Mouse (Mus musculus) heart, postnatal 14 days (tissue): Measurements from ENCODE around the gene Bckdha. TPM values are rescaled to one million over a fixed set of nuclear protein-coding genes. Genes with fewer than 3 reads are reported as not detected.
A peak's percentile ranks its signal among the peaks of the same experiment; 100 is the strongest.

ENCODE experiments used
- DNase-seq, 2 experiments: peaks; one replicate each; pipeline ENCODE4 v3.0.0; 2021 to 2022
- intact Hi-C: fragments of 180-260 bp; cut with DNase I; formaldehyde crosslinking; loops from one replicate; pipeline ENCODE4 v1.15.1; 2025
- total RNA-seq, 2 experiments: library from RNA; stranded (reverse); gene quantifications; 2 replicates each; pipeline ENCODE4 v1.2.3; 2021

Gene Bckdha
- total RNA-seq, 2 experiments from 2014 or later, result 132 to 146 TPM

DNA sequence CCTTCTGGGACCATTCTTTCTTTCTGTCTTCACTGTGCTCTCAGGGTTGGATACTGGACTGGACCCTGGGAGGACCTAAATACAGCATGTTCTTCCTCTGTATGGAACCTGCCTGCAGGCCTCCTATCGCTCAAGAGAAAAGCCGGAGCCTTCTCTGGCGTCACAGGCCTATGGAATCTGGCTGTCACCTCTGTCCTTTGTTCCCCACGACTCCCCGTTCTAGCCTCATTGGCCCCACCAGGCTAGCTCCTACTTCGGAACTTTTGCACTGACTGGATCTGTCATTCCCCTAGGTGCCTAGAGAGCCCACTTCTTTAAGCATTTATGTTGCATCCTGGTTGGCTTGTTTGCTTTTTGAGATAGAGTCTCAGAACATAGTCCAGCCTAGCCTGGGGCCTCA, 25.9 kb upstream of the Bckdha start:
- intact Hi-C loops, result no loop called here
- no peak for DNase-seq

DNA sequence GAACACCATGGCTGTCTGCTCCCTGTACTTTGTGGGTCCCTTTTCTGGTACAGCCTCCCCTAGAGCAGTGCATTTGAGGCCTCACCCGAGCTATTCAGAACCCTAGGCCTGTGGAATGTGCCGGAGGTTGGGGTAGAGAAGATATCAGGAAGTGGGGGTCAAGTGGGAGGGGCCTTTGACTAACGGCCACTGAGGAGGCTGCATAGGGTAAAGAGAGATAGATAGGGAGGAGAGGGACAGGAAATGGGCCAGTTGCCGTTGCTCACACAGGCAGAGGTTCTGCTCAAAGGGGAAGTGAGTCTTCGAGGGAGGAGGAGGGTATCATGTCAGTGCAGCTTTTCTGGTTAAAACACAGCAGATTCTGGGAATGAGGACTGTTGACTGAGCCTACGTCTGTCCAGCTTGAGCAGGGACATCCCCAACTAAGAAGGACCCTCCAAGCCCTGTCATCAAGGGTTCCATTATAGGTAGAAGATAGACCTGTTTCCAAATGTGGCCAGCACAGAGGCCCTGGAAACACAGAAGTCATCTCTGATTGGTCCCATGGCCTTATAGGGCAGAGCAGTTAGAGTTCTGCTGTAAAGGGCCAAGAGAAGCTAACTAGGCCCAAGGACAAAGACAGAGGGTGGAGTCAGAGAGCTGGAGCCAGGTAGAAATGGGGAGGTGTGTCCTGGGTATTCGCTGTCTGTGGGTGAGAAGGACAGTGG, 24.8 kb upstream of the Bckdha start:
- DNase-seq, result peak in 1 of 2 experiments; percentile 16
- intact Hi-C loops, result no loop called here

DNA sequence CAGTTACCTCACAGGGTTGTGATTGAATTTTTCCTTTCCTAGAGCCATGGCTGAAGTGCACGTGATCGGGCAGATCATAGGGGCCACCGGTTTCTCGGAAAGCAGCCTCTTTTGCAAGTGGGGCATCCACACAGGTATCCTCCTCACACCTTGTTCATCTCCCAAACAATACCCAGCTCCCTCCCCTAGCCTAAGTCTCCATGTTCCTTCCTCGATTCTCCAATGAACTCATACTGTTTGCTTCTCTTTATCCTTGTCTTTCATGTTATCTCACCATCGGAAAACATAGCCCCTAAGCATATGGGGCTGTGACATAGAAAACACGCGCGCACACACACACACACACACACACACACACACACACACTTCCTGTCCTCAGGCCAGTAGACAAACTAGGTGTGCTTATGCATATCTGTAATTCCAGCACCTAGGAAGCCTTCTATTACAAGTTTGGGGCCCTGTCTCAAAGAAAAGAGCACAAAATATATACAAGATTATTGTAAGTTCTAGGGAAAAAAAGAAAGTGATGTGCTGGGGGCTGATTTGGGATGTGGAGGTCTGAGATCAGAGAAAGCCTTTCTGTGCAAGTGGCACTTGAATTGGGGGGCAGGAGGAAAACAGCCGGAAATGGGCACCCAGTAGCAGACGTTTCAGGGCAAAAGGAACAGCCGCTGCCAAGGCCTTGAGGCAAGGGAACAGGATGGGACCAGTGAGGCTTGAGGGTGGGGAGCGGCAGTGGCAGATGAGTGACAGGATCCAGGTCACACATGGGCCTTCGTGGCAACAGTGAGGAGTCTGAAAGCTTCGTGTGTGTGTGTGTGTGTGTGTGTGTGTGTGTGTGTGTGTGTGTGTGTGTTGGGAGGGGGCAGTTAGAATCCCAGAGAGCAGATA, 22.8 kb upstream of the Bckdha start:
- intact Hi-C loops, result no loop called here
- no peak for DNase-seq

DNA sequence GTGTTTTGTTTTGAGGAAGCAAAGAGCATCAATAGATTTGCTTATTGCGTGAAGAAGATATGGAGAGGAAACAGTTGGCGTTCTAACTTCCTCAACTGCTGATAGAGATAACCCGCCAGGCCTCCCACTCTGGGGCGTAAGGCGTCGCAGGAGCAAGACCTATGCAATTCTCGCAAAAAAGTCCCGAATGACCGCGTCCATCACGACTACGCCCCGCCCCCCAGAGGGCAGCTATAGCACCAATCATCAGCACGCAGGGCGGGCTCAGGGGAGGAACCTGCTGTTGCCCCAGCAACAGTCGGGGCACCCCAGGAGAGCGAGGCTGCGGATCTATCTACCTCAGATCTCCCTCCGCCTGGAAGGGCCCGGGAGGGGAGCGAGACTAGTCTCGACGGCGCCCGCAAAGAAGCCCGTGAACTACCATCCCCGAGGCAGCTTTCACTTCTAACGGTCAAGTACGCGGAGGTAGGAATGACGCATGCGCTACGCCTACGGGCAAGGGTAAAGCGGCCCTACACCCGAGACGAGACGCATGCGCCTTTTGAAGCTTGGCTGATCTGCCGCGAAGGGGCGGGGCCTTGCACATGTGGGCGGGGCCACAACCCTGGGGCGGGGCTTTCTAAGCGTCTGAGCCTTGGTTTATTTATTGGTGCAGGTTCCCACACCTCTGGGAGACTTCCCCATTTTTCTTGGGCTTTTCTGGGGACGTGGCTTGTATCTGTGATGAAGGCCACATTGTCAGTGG, 21.9 kb upstream of the Bckdha start, which contains the start of gene B9d2:
TSS of gene B9d2 (plus strand) at position 267 of the 745 bp plus-strand sequence.
- intact Hi-C loops, result no loop called here
- peak; percentile 96 to 97 for DNase-seq

DNA sequence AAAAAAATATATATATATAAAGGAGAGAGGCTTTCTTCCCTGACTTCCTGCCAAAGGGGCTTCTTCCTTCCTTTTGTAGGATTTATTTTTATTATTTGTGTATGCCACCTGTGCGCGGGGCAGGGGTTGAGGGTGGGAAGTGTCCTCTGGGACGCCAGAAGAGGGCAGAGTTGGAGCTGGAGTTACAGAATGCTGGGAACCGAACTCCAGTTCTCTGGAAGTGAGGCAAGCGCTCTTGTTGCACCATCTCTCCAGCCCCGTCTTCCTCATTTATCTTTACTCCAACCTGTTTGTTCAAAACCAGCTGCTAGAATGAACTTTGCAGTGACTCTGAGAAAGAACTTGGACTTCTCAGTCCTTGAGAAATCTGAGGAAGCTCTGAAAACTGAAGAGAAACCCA, 21.2 kb upstream of the Bckdha start:
- peak in 1 of 2 experiments; percentile 19 for DNase-seq
- intact Hi-C loops, result no loop called here

DNA sequence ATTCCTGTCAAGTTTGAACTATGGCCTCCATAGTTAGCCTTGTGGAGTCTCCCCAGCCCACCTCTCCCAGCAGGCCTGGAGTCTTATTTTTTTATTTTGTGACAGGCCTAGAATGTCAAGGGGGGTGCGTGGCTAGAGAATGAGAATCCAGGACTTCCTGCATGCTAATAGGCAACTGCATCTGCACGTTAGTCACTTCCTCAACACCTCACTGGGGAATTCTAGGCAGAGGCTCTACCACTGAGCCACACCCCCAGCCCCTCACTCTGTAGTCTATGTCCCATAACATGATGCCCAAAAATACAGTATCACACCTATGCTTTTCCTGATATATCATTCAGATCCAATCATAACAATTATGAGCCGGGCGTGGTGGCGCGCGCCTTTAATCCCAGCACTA, 18.2 kb upstream of the Bckdha start:
- intact Hi-C loops, result no loop called here
- DNase-seq, result no peak

DNA sequence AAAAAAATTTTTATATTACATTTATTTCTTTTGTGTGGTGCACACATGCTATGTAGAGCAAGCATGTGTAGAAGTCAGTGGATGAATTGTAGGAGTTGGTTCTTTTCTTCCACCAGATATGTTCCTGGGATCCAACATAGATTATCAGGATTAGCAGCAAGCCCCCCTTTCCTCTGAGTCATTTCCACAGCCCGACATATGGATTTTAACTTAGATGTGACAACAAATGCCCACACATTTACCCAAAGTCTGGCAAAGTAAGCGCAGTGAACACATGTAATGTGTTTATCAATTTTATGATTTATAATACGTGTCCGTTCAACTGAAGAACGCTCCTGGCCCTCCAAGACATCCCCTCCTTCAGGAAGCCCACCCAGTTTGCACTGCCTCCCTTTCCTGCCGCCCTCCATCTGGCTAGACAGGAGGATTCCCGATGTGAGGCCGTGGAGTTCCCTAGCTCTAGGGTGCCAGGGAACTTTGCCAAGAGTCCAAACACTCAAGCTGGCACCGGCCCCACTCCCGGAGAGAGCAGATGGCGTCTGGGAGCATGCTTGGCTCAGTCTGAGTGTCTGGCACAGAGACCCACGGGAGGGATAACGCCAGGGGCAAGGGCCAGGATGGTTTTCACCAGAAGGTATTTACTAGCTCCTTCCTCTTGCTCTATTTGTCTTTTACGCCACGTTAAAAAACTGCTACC, 17.5 kb upstream of the Bckdha start:
- DNase-seq, result peak; percentile 83 to 90
- intact Hi-C loops, result no loop called here

DNA sequence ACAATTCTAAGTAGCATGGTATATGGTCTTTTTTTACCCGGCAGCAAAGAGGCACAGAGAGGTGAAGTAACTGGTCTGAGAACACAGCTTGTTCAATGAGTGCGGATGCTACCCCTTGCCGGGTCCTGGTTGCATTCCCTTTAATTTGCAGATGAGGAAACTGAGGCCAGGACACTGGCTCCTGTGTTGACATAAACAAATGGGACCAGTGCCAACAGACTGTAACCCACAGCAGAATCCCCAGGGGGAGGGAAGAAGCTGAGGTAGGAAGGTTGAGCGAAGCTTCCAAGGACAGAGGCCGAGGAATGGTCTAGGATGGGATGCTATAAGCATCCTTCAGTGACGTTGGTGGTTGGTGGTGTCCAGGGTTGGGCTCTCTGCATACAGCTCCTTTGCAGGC, 16.6 kb upstream of the Bckdha start:
- DNase-seq, result no peak
- intact Hi-C loops, result no loop called here

DNA sequence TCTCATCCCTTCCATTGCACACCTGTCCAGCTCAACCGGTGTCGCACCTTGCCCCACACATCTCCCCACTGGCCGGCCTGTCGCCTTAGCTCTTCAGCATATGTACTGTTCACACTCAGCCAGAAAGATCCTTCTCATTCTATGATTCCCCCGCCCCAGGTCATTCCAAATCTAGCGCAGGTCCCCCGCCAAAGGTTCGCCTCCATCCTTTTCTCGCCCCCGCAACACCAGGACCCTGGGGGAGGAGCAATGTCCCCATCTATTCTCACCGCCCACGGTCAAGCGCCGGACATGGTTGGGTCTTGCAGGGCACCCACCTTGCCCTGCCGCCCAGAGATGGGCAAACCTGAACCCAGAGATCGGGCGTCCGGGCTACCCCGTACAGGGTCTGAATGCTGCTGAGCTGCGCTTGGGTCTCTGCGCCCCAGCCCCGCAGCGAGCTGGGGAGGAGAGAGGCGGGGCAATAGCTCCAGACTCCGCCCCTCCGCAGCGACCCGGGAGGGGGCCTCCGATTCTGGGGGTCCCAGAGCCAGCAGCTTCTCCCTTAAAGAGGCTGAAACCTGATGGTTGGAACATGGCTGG, 16.0 kb upstream of the Bckdha start, which contains the start of gene Tmem91:
TSS of gene Tmem91 (minus strand) at position 448 of the 582 bp plus-strand sequence.
- DNase-seq, result no peak
- intact Hi-C loops, result no loop called here

DNA sequence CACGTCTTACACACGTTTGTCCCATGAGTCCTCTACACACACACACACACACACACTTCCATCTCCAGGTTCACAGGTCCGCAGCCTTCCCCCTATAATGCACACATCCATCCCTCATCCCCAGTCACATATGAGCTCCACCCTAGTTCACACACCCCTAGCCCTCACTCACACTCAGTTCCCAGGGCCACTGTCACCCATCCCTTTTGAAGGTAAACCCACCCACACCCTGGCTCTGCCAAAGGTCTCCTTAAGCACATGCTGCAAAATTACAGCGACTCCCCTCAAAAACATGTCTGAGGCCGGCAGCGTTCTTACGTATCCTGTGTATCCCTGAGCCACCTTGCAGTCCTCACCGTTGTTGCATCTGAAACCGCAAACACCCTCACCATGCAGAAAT, 15.5 kb upstream of the Bckdha start:
- intact Hi-C loops, result no loop called here
- no peak for DNase-seq

DNA sequence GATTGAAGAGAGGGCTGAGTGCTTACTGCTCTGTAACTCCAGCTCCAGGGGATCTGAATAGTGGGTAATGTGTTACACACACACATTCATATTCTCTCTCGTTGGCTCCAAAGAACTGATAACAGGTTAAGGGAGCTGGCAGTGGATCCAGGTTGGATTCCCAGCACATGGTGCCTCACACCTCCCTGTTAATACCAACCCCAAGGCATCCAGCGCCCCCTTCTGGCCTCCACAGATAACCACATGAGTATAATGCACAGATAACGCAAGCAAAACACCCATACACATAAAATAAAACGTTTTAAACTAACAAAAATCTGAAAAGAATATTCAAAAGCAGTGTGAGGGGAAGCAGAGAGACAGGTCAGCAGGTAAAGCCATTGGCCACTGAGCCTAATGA, 13.7 kb upstream of the Bckdha start:
- DNase-seq, result no peak
- intact Hi-C loops, result no loop called here

DNA sequence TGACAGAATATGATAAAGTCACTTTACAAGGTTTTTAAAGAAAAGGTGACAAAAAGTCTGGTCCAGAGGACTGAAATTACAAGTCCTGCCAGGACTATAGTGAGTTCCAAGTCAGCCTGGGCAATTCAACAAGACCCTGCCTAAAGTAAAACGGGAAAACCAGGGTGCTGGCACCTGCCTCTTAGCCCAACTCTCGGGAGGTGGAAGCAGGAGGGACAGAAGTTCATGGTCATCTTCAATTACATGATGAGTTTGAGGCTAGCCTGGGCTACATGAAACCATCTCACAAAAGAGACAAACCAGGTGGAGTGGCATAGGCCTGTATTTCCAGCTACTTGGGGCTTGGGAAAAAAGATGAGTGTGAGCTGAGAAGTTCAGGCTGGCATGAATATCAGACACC, 12.9 kb upstream of the Bckdha start:
- intact Hi-C loops, result no loop called here
- no peak for DNase-seq

DNA sequence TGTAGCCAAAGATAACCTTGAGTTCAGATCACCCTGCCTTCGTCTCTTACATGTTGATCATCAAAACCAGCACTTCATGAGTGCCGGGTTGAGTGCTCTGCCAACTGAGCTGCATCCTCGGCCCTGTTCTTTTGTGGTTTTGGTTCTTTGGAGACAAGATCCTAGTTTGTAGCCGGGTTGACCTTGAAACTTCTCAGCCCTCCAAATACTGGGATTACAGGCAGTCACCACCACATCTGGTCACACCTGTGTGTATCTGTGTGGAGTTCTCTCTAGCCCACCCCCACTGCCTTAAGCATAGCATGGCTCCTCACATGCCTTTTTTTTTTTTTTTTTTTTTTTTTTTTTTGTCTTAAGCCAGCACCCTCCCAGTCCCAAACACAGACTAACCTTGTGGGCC, 11.3 kb upstream of the Bckdha start:
- intact Hi-C loops, result no loop called here
- DNase-seq, result no peak

DNA sequence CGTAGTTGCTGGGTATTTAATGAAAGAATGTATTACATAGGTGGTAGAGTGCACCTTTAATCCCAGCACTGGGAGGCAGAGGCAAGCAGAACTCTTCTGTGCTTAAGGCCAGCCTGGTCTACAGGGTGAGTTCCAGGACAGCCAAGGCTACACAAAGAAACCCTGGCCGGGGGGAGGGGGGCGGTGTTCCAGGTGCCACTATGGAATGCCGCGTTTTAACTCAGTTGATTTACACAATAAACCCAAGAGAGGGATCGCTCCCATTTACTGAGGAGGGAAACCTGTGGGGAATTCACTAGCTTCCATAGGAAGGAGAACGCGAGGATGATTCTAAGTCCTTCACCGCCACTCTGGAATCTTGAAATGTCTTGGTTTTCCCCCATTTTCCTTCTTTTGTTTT, 10.8 kb upstream of the Bckdha start:
- intact Hi-C loops, result no loop called here
- DNase-seq, result no peak

DNA sequence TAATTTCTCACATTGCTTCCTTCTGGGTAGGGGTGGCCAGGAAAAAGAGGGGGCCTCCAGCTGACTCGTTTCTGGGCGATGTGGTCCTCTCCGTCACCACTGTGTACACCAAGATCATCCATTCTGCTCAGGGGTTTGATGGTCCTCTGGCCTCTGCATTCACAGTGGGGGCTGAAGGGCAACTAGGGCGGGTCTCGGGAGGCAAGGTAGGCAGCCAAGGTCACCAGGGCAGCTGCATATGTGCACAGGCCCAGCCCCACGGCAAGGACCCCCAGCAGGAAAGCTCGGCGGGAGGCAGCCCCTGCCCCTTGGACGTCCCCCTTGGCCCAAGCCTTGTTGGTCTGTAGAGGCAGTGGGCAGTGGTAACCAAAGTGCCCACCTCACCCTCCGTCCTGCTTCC, 10.4 kb upstream of the Bckdha start:
- intact Hi-C loops, result no loop called here
- DNase-seq, result no peak

DNA sequence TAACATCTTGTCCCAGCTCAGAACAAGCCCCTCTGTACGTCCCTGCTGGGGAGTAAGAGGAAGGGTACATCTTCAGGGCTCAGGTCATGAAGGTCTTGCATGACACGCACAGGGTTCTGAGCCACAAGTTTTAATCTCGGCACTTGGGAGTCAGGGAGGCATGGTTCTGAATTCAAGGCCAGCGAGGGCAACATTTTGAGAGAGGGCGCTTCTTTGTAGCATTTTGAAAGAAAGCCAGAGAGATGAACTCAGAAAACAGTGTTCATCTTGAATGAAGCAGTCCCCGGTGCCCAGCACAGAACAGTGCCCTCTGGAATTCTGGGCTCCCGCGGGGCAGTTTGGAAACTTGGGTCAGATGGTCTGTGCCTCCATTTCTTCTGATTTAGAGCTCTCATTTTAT, 7.6 kb upstream of the Bckdha start:
- intact Hi-C loops, result no loop called here
- no peak for DNase-seq

DNA sequence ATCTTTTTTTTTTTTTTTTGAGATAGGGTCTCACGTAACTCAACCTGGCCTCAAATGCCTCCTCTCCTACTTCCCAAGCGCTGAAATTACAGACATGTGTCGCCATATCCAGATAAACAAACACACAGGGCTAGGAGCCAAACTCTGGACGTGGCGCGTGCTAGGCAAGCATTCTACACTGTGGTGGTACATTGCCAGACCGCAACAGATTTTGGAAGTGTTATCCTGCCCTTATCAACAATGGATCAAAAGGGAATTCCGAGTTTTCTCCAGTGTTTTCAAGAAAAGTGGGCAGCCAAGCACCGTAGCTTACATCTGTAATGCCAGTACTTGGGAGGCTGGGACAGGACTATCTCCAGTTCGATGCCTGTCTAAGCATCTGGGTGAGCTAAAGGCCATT, 996 bp downstream of the Bckdha start:
- DNase-seq, result no peak
- intact Hi-C loops, result no loop called here

DNA sequence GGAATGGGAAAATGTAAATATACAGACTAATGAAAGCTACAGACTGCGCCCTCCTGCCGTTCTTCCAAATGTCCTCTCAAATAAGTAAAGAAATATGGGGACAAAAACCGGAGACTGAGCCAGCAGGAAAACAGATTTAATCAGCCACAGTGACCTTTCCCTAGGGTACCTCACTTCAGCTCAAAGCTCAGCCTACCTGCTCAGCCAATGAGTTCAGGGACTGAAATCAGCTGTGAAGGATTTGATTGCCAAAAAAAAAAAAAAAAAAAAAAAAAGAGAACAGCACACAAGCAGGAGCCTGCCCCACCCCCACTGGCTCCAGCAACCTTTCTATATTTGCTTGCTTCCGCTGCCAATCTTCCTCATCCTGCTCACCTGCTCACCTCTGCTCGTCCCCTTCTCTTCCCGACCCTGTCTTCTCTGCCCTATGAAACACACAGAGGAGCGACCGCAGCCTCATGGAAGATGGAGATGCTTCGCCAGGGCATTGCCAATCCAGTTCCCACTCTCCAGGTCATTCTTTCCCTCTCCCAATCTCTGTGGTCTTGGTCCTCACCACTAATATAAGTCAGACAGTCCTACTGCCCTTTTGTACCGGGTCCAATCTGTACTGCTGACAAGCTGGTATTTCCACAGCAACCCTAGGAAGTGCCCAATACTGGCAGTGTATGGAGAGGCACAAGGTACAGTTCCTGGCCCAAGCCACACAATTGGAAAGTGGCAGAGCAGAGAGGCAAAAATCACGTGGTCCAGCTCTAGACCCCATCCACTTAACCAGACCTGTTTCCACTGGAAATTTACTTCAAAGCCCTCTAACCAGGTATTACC, 3.0 kb downstream of the Bckdha start:
- intact Hi-C loops, result no loop called here
- DNase-seq, result no peak

DNA sequence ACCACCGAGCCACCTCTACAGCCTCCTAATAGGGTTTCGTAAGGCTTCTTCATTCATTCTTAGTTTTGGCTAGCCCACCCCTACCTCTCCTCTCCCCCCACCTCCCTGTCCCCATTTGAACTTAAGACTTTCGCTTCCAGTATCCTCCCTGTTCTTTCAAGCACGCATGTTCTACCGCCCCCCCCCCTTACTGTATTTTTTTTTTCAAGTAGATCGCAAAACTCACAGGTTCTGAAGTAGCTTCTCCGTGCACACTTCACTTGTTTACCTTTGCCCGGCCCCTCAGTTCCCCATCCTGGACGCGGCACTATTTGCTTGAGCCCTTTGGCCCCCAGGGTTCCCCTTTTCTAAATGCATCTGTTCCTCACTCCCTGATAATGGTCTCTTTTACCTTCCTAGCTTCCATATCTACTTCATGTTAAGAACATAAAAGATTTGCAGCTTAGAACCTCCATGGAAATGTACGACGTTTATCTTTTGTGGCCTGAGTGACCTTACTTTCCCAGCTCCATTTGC, 6.5 kb downstream of the Bckdha start:
- intact Hi-C loops, result no loop called here
- no peak for DNase-seq
